In genomic region chr1:151648099-151648498, GRCm38 (mm10) we compare ENCODE assay signal across 14 mouse cellular contexts.
DNase-seq lines count a peak whose midpoint lies in the region; ATAC-seq and TF ChIP-seq lines count a peak whose summit lies in the region.
"Had no signal": no experiment of that assay in that cellular context is flagged by ENCODE, and none has a peak within 500 bp of the region (broad histone marks: within the 10 kb centered on the region; RNA-seq: fewer than 3 reads in every experiment).

No protein-coding gene starts in this region.

- no peaks in the 10 kb centered on the region for H3K4me1 ChIP-seq in intestine, postnatal 0 days (replicated peaks; ENCODE audit: control insufficient read depth, insufficient read depth, low read length)
- no peaks in the 10 kb centered on the region for H3K4me1 ChIP-seq in intestine, embryonic 16.5 days (ENCODE audit: control insufficient read depth, insufficient read depth, low read length)
- no peaks in the 10 kb centered on the region for H3K4me1 ChIP-seq in thymus, adult 2 months (replicated peaks; ENCODE audit: control insufficient read depth, insufficient read depth, low read length)
- H3K4me1 ChIP-seq: midbrain, embryonic 15.5 days; neural tube, embryonic 12.5 days had no signal

- no peak for ATAC-seq in intestine, postnatal 0 days
- ATAC-seq in intestine, embryonic 16.5 days = no peak
- ATAC-seq: activated CD4-positive, CD25-positive, alpha-beta regulatory T cell, adult 4 months; forebrain, embryonic 14.5 days; midbrain, embryonic 15.5 days had no signal

- TF ChIP-seq POLR2A in thymus, adult 2 months (IDR thresholded peaks at IDR 0.05; ENCODE audit: control insufficient read depth, extremely low read depth, insufficient read depth, low read length, poor library complexity) = no peak

- no peak overlapping the region for H3K4me2 ChIP-seq in intestine, postnatal 0 days (replicated peaks; ENCODE audit: low read depth)
- no peak overlapping the region for H3K4me2 ChIP-seq in intestine, embryonic 16.5 days (ENCODE audit: low read depth, low read length)
- H3K4me2 ChIP-seq: midbrain, embryonic 15.5 days; neural tube, embryonic 12.5 days had no signal

- 89% methylated on average over 4 of the region's 4 CpGs for WGBS in intestine, postnatal 0 days
- 90% methylated on average over 4 of the region's 4 CpGs for WGBS in intestine, embryonic 16.5 days
- 92% methylated on average over 4 of the region's 4 CpGs for WGBS in thymus, adult 2 months

- no peaks in the 10 kb centered on the region for H3K27me3 ChIP-seq in intestine, postnatal 0 days (replicated peaks; ENCODE audit: control insufficient read depth, insufficient read depth, low read length)
- H3K27me3 ChIP-seq in intestine, embryonic 16.5 days (replicated peaks; ENCODE audit: control insufficient read depth, insufficient read depth, low read length) = no peaks in the 10 kb centered on the region
- H3K27me3 ChIP-seq in thymus, adult 2 months (ENCODE audit: control insufficient read depth, insufficient read depth, low read length) = no peaks in the 10 kb centered on the region
- H3K27me3 ChIP-seq: midbrain, embryonic 15.5 days; neural tube, embryonic 12.5 days had no signal

- H3K4me3 ChIP-seq in intestine, postnatal 0 days (ENCODE audit: low read depth, low read length) = no peak overlapping the region
- H3K4me3 ChIP-seq in intestine, embryonic 16.5 days (ENCODE audit: low read length) = no peak overlapping the region
- no peak overlapping the region for H3K4me3 ChIP-seq in thymus, adult 2 months (ENCODE audit: control insufficient read depth, insufficient read depth, low read length)
- H3K4me3 ChIP-seq: midbrain, embryonic 15.5 days; neural tube, embryonic 12.5 days had no signal

- H3K27ac ChIP-seq in intestine, postnatal 0 days (ENCODE audit: low read depth, low read length) = no peak overlapping the region
- no peak overlapping the region for H3K27ac ChIP-seq in intestine, embryonic 16.5 days (ENCODE audit: low read length)
- H3K27ac ChIP-seq in thymus, adult 2 months (ENCODE audit: control insufficient read depth, insufficient read depth, low read length) = no peak overlapping the region
- H3K27ac ChIP-seq: midbrain, embryonic 15.5 days; neural tube, embryonic 12.5 days had no signal

- H3K36me3 ChIP-seq in intestine, postnatal 0 days (ENCODE audit: control insufficient read depth, insufficient read depth) = no peaks in the 10 kb centered on the region
- H3K36me3 ChIP-seq in intestine, embryonic 16.5 days (ENCODE audit: control insufficient read depth, insufficient read depth, low read length) = no peaks in the 10 kb centered on the region
- no peaks in the 10 kb centered on the region for H3K36me3 ChIP-seq in thymus, adult 2 months (ENCODE audit: control insufficient read depth, insufficient read depth, low read length)
- H3K36me3 ChIP-seq: midbrain, embryonic 15.5 days; neural tube, embryonic 12.5 days had no signal

- no peaks in the 10 kb centered on the region for H3K9me3 ChIP-seq in intestine, postnatal 0 days (ENCODE audit: control insufficient read depth)
- H3K9me3 ChIP-seq in intestine, embryonic 16.5 days (ENCODE audit: control insufficient read depth, low read length) = no peaks in the 10 kb centered on the region
- H3K9me3 ChIP-seq: midbrain, embryonic 15.5 days; neural tube, embryonic 12.5 days had no signal

- peak; percentile 38; the same call in 1 of the 2 replicates for TF ChIP-seq CTCF in intestine, postnatal 0 days (IDR thresholded peaks at IDR 0.05; ENCODE audit: low read depth)
- TF ChIP-seq CTCF in thymus, adult 2 months (IDR thresholded peaks at IDR 0.05; ENCODE audit: borderline replicate concordance, control insufficient read depth, extremely low read depth, insufficient read depth, low read length, poor library complexity) = no peak

- no peak overlapping the region for H3K9ac ChIP-seq in intestine, postnatal 0 days (ENCODE audit: low read depth, low read length)
- H3K9ac ChIP-seq in intestine, embryonic 16.5 days (ENCODE audit: low read depth, low read length) = no peak overlapping the region
- H3K9ac ChIP-seq: midbrain, embryonic 15.5 days; neural tube, embryonic 12.5 days had no signal

- peak; percentile 11 for DNase-seq in thymus, adult 2 months
- no peak for DNase-seq in thymus, postnatal 0 days (ENCODE audit: low spot score)
- DNase-seq in ZHBTc4 (ENCODE audit: low read depth, low spot score) = peak; percentile 30
- no peak for DNase-seq in urinary bladder, postnatal 4 days (ENCODE audit: low spot score in 2 of 2)
- no peak for DNase-seq in cerebellum, adult 8-10 months
- DNase-seq: cerebellum, adult 11-12 months; gastrocnemius, postnatal 25 days; kidney, adult 8-10 months had no signal

Comparison
In these comparisons a context has a peak if more than half of its experiments do, and no peak if none do; other contexts are left out.
1. DNase-seq: peak in thymus, adult 2 months (single experiment) and ZHBTc4 (single experiment); none in thymus, postnatal 0 days (single experiment), urinary bladder, postnatal 4 days (0 of 2) and cerebellum, adult 8-10 months (single experiment).